Mouse (Mus musculus) heart, embryonic 13.5 days (tissue): ENCODE results near the gene Itga2b. TPM values are rescaled to one million over a fixed set of nuclear protein-coding genes. Genes with fewer than 3 reads are reported as not detected.
"Not testable (repeated sequence)": the region's sequence is repeated elsewhere in the genome, so short reads cannot be mapped to it uniquely, and the experiment has no call there.

Experiments used
- ATAC-seq: fragments of 200-750 bp; cut with Nextera tagmentation; 2 replicates; pipeline ENCODE4 v1.8.0; 2017; ENCODE audit warnings: moderate TSS enrichment; ENCODE audit not compliant: insufficient number of reproducible peaks, low FRiP score, low TSS enrichment; ENCODE audit errors: extremely low read depth
- H3K27ac ChIP-seq: fragments of 300-500 bp; sonication (generic); replicated peaks from 2 replicates; pipeline ENCODE4 v1.5.1; 2015; ENCODE audit warnings: moderate library complexity, mild to moderate bottlenecking, inconsistent platforms
- H3K27me3 ChIP-seq: fragments of 300-500 bp; sonication (generic); replicated peaks from 2 replicates; pipeline ENCODE4 v1.6.1; 2015; ENCODE audit warnings: mild to moderate bottlenecking, inconsistent platforms
- H3K36me3 ChIP-seq: fragments of 300-500 bp; sonication (generic); 2 replicates; pipeline ENCODE4 v1.6.1; 2015; ENCODE audit warnings: mild to moderate bottlenecking, inconsistent platforms
- H3K4me1 ChIP-seq: fragments of 300-500 bp; sonication (generic); 2 replicates; pipeline ENCODE4 v1.6.1; 2015; ENCODE audit warnings: inconsistent platforms
- H3K4me2 ChIP-seq: fragments of 300-500 bp; sonication (generic); 2 replicates; pipeline ENCODE4 v1.6.1; 2015; ENCODE audit warnings: inconsistent platforms, mild to moderate bottlenecking, moderate library complexity
- H3K4me3 ChIP-seq: fragments of 300-500 bp; sonication (generic); 2 replicates; pipeline ENCODE4 v1.5.1; 2015; ENCODE audit warnings: moderate library complexity, mild to moderate bottlenecking, inconsistent platforms
- H3K9ac ChIP-seq: fragments of 300-500 bp; sonication (generic); 2 replicates; pipeline ENCODE4 v1.6.1; 2015; ENCODE audit warnings: inconsistent platforms, mild to moderate bottlenecking, moderate library complexity
- H3K9me3 ChIP-seq: fragments of 300-500 bp; sonication (generic); 2 replicates; pipeline ENCODE4 v1.6.1; 2016; ENCODE audit warnings: inconsistent platforms
- WGBS: fragments of 180-500 bp; shearing (Covaris S2); methylation state at CpG from one replicate; pipeline ENCODE4 v1.1.7; 2015; ENCODE audit warnings: mixed read lengths; 5-methylcytosine and 5-hydroxymethylcytosine counted together
- polyA plus RNA-seq: library from polyadenylated mRNA; unstranded; fragments of >200 nt; fragmentation: Nextera tagmentation; extraction: Ambion mirVana; gene quantifications from 2 replicates; pipeline ENCODE4 v1.2.1, GENCODE M21; 2015

Itga2b gene
- polyA plus RNA-seq, 1 experiment from 2014 or later: 10.5 TPM

GRCm38 (mm10) chr11:102425555-102426316 lies 44.2 kb downstream of the Itga2b start:
- Histone ChIP-seq H3K9me3 (no peaks in the 10 kb centered on the region), H3K4me2 (no peak overlapping the region), H3K27ac (no peak overlapping the region), H3K9ac (no peak overlapping the region), H3K4me1 (peaks cover 10% of the 10 kb centered on the region), H3K27me3 (no peaks in the 10 kb centered on the region; the same call in 1 of the 2 replicates), H3K36me3 (no peaks in the 10 kb centered on the region), H3K4me3 (no peak overlapping the region)
- 75% methylated on average over 8 of the region's 8 CpGs for WGBS
- ATAC-seq: no peak

- ATAC-seq: no peak
- WGBS: 71% methylated on average over 6 of the region's 6 CpGs
- no peaks in the 10 kb centered on the region for H3K36me3 ChIP-seq
- no peak overlapping the region for H3K4me2 ChIP-seq
- no peak overlapping the region for H3K4me3 ChIP-seq
- H3K27me3 ChIP-seq: no peaks in the 10 kb centered on the region; the same call in 1 of the 2 replicates
- H3K9ac ChIP-seq: no peak overlapping the region
- no peaks in the 10 kb centered on the region for H3K9me3 ChIP-seq
- H3K4me1 ChIP-seq: peaks cover 8% of the 10 kb centered on the region
- no peak overlapping the region for H3K27ac ChIP-seq
These were observed 45.3 kb downstream of the Itga2b start for GRCm38 (mm10) chr11:102424666-102425065.

- Histone ChIP-seq H3K27ac (no peak overlapping the region), H3K9me3 (no peaks in the 10 kb centered on the region), H3K9ac (no peak overlapping the region), H3K4me2 (no peak overlapping the region), H3K4me1 (no peaks in the 10 kb centered on the region), H3K4me3 (no peak overlapping the region), H3K36me3 (no peaks in the 10 kb centered on the region), H3K27me3 (no peaks in the 10 kb centered on the region; the same call in 1 of the 2 replicates)
- 62% methylated on average over 8 of the region's 8 CpGs for WGBS
- ATAC-seq: no peak
These were observed 48.4 kb downstream of the Itga2b start for GRCm38 (mm10) chr11:102421559-102421958.

DNA sequence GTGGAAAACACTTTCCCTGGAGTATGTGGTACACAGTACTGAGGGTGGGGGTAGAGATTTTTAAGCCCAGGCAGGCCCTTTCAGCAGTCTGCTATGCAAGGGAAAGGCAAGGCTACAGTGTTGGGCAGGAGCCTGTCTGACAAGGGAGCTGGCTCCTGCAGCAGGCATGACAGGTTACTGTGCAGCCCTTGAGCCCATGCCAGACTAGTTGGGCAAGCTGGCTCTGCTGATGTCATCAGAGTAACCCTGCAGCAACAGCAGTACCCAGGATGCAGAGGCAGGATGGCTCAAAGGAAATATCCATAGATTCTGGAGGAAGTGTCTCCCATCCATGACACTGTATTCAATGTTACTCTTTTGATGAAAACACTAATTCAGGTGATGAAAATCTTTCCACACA lies 51.0 kb downstream of the Itga2b start:
- ATAC-seq: no peak
- Histone ChIP-seq H3K4me1 (no peaks in the 10 kb centered on the region), H3K27me3 (no peaks in the 10 kb centered on the region; the same call in 1 of the 2 replicates), H3K27ac (no peak overlapping the region), H3K36me3 (no peaks in the 10 kb centered on the region), H3K4me3 (no peak overlapping the region), H3K4me2 (no peak overlapping the region), H3K9me3 (no peaks in the 10 kb centered on the region), H3K9ac (no peak overlapping the region)

GRCm38 (mm10) chr11:102417160-102417559 lies 52.8 kb downstream of the Itga2b start:
- H3K36me3 ChIP-seq: no peaks in the 10 kb centered on the region
- H3K9me3 ChIP-seq: no peaks in the 10 kb centered on the region
- H3K4me2 ChIP-seq: no peak overlapping the region
- H3K4me3 ChIP-seq: no peak overlapping the region
- no peak overlapping the region for H3K27ac ChIP-seq
- peaks cover 3% of the 10 kb centered on the region; the same call in 1 of the 2 replicates for H3K27me3 ChIP-seq
- WGBS: 55% methylated on average over 1 of the region's 1 CpGs
- no peak for ATAC-seq
- no peaks in the 10 kb centered on the region for H3K4me1 ChIP-seq
- H3K9ac ChIP-seq: no peak overlapping the region

GRCm38 (mm10) chr11:102415034-102415802 lies 54.7 kb downstream of the Itga2b start:
- H3K9me3 ChIP-seq: no peaks in the 10 kb centered on the region
- H3K27ac ChIP-seq: no peak overlapping the region
- 66% methylated on average over 10 of the region's 10 CpGs for WGBS
- H3K4me1 ChIP-seq: peaks cover 9% of the 10 kb centered on the region
- no peak overlapping the region for H3K4me3 ChIP-seq
- no peak for ATAC-seq
- H3K36me3 ChIP-seq: no peaks in the 10 kb centered on the region
- H3K4me2 ChIP-seq: no peak overlapping the region
- peaks cover 3% of the 10 kb centered on the region; the same call in 1 of the 2 replicates for H3K27me3 ChIP-seq
- no peak overlapping the region for H3K9ac ChIP-seq

DNA sequence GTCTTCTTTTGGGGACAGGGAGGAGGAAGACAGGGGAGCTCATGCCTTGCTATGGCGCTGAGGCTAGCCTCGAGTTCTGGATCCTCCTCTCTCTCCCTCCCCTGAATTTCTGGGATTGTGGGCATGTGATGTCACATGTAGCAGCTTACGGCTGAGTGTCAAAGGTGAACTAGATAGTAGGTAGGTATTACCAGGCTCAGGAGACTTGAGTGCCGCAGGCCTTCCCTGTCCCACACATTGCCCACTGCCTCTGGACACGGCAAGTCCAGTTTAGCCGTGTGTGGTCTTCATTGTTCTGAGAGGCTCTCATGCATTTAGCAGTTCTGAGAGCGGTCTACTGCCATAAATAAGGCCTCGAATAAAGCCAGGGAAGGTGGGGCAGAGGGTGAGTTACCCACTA lies 56.9 kb downstream of the Itga2b start:
- H3K4me3 ChIP-seq: no peak overlapping the region
- H3K9me3 ChIP-seq: no peaks in the 10 kb centered on the region
- no peak overlapping the region for H3K4me2 ChIP-seq
- no peak for ATAC-seq
- no peak overlapping the region for H3K9ac ChIP-seq
- H3K4me1 ChIP-seq: peaks cover 20% of the 10 kb centered on the region
- H3K27me3 ChIP-seq: peaks cover 3% of the 10 kb centered on the region; the same call in 1 of the 2 replicates
- H3K36me3 ChIP-seq: no peaks in the 10 kb centered on the region
- H3K27ac ChIP-seq: no peak overlapping the region
- 73% methylated on average over 8 of the region's 8 CpGs for WGBS

DNA sequence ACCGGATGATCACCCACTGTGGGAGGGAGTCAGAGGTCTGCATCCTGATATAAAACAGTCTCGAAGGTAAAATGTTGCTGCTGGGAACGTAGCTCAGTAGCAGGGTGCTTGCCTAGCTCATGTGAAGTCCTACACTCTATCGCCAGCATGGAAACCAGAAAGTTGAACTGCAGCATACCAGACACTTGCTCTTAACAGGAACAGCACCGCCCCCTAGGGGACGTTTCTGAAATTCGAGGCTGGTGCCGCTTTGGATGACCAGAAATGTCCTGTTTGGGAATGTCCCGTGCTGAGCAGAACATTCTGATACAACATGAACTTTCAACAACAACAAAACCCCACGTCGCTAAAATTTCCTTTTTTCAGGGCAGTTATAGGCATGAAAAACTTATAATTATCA lies 58.2 kb downstream of the Itga2b start:
- H3K9ac ChIP-seq: peak overlapping the region; percentile 52; the same call in 1 of the 2 replicates
- no peak for ATAC-seq
- no peaks in the 10 kb centered on the region for H3K36me3 ChIP-seq
- peak overlapping the region; percentile 40 for H3K4me2 ChIP-seq
- no peak overlapping the region for H3K4me3 ChIP-seq
- H3K9me3 ChIP-seq: no peaks in the 10 kb centered on the region
- H3K27ac ChIP-seq: 0 out of 2 replicates have a peak overlapping the region, but pooled peaks have one; percentile 56
- H3K27me3 ChIP-seq: peaks cover 3% of the 10 kb centered on the region; the same call in 1 of the 2 replicates
- peaks cover 20% of the 10 kb centered on the region for H3K4me1 ChIP-seq
- WGBS: 8% methylated on average over 11 of the region's 11 CpGs

- no peak overlapping the region for H3K27ac ChIP-seq
These were observed 58.9 kb downstream of the Itga2b start for GRCm38 (mm10) chr11:102411061-102411460.

DNA sequence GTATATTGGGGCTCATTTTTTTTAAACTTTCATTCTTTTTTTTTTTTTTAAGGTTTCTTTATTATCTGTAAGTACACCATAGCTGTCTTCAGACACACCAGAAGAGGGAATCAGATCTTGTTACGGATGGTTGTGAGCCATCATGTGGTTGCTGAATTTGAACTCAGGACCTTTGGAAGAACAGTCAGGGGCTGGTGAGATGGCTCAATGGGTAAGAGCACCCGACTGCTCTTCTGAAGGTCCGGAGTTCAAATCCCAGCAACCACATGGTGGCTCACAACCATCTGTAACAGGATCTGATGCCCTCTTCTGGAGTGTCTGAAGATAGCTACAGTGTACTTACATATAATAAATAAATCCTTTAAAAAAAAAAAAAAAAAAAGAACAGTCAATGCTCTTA lies 59.6 kb downstream of the Itga2b start:
- not testable (repeated sequence) for H3K36me3 ChIP-seq, H3K27ac ChIP-seq, H3K4me2 ChIP-seq, H3K9ac ChIP-seq, H3K27me3 ChIP-seq, H3K9me3 ChIP-seq, H3K4me3 ChIP-seq, ATAC-seq
- 92% methylated on average over 3 of the region's 3 CpGs for WGBS
- peaks cover 33% of the 10 kb centered on the region for H3K4me1 ChIP-seq

More at GRCm38 (mm10) chr11:102411061-102411460, 58.9 kb downstream of the Itga2b start:
- H3K27me3 ChIP-seq: peaks cover 3% of the 10 kb centered on the region; the same call in 1 of the 2 replicates
- 78% methylated on average over 3 of the region's 3 CpGs for WGBS
- peak overlapping the region; percentile 40; the same call in 1 of the 2 replicates for H3K4me2 ChIP-seq
- peaks cover 26% of the 10 kb centered on the region for H3K4me1 ChIP-seq
- no peaks in the 10 kb centered on the region for H3K9me3 ChIP-seq
- ATAC-seq: no peak
- no peaks in the 10 kb centered on the region for H3K36me3 ChIP-seq
- H3K4me3 ChIP-seq: no peak overlapping the region
- peak overlapping the region; percentile 52; the same call in 1 of the 2 replicates for H3K9ac ChIP-seq

- peaks cover 38% of the 10 kb centered on the region for H3K4me1 ChIP-seq
- peaks cover 2% of the 10 kb centered on the region for H3K36me3 ChIP-seq
- H3K27ac ChIP-seq: peak overlapping the region; percentile 97
- ATAC-seq: no peak
- H3K27me3 ChIP-seq: peaks cover 3% of the 10 kb centered on the region; the same call in 1 of the 2 replicates
- WGBS: 71% methylated on average over 3 of the region's 3 CpGs
- no peaks in the 10 kb centered on the region for H3K9me3 ChIP-seq
- H3K9ac ChIP-seq: peak overlapping the region; percentile 73; the same call in 1 of the 2 replicates
- peak overlapping the region; percentile 83 for H3K4me2 ChIP-seq
- H3K4me3 ChIP-seq: no peak overlapping the region
These were observed 60.1 kb downstream of the Itga2b start for GRCm38 (mm10) chr11:102409795-102410330.
